18 mouse cellular contexts compared by ENCODE assay signal in the genomic region with DNA sequence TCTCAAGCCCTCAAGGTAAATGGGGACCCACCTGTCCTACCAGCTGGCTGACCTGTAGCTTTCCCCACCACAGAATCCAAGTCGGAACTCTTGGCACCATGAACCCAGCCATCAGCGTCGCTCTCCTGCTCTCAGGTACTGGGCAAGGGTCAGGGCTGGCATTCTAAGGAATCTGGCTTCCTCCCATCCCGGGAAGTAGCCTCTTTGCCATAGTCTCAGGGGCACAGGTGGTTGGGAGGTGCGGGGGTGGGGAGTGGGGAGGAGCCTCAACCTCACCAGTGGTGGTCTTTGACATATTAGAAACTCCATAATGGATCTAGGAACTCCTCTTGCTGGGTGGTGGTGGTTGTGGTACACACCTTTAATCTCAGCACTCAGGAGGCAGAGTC. TPM values are rescaled to one million over a fixed set of nuclear protein-coding genes. Genes with fewer than 3 reads are reported as not detected.
"Had no signal": no experiment of that assay in that cellular context is flagged by ENCODE, and none has a peak within 500 bp of the region (broad histone marks: within the 10 kb centered on the region; RNA-seq: fewer than 3 reads in every experiment).

No protein-coding gene starts in this region.

- ATAC-seq: liver, postnatal 0 days; midbrain, embryonic 15.5 days had no signal

- H3K9me3 ChIP-seq: limb, embryonic 12.5 days; liver, embryonic 13.5 days; lung, embryonic 15.5 days; midbrain, embryonic 15.5 days; neural tube, embryonic 12.5 days; stomach, embryonic 15.5 days had no signal

- DNase-seq: kidney, adult 18-20 months; kidney, postnatal 10 days; kidney, postnatal 4 days; liver; liver, embryonic 13.5 days; liver, postnatal 0 days; lung, postnatal 14 days; spleen, adult 18-20 months had no signal

- H3K27ac ChIP-seq: limb, embryonic 12.5 days; liver, embryonic 13.5 days; lung, embryonic 15.5 days; macrophage; midbrain, embryonic 15.5 days; neural tube, embryonic 12.5 days; stomach, embryonic 15.5 days had no signal

- H3K4me2 ChIP-seq: limb, embryonic 12.5 days; liver, embryonic 13.5 days; lung, embryonic 15.5 days; midbrain, embryonic 11.5 days; midbrain, embryonic 15.5 days; neural tube, embryonic 12.5 days; stomach, embryonic 15.5 days had no signal

- H3K4me3 ChIP-seq: limb, embryonic 12.5 days; liver, embryonic 13.5 days; lung, embryonic 15.5 days; megakaryocyte, embryonic 14.5 days; midbrain, embryonic 15.5 days; neural tube, embryonic 12.5 days; stomach, embryonic 15.5 days had no signal

- H3K4me1 ChIP-seq: liver, embryonic 13.5 days had no signal

- H3K36me3 ChIP-seq: limb, embryonic 12.5 days; liver, embryonic 13.5 days; lung, embryonic 15.5 days; midbrain, embryonic 15.5 days; neural tube, embryonic 12.5 days; stomach, embryonic 15.5 days had no signal

- H3K9ac ChIP-seq: limb, embryonic 12.5 days; liver, embryonic 13.5 days; liver, postnatal 0 days; lung, embryonic 15.5 days; midbrain, embryonic 15.5 days; neural tube, embryonic 12.5 days; stomach, embryonic 15.5 days had no signal

RNA-seq across cellular contexts. Expression of a gene that starts 2.7 kb away (rescaled TPM):
- polyA plus RNA-seq: limb, embryonic 12.5 days; midbrain, embryonic 11.5 days had no signal

RNA-seq across cellular contexts. Expression of a gene that starts 55.7 kb away (rescaled TPM):
- total RNA-seq: monocyte, adult 5-6 weeks; neutrophil, adult 5-6 weeks had no signal
- polyA plus RNA-seq: liver, embryonic 13.5 days; liver, postnatal 0 days; macrophage; midbrain, embryonic 11.5 days had no signal
